Mouse (Mus musculus) thymus, adult 2 months (tissue): Measurements from ENCODE around the gene Fcrlb.

Experiments used
- CTCF ChIP-seq: fragments of 200-500 bp; IDR thresholded peaks from 2 replicates; pipeline ENCODE4 v1.5.1; 2012; ENCODE audit warnings: mild to moderate bottlenecking, control low read depth, low read length, moderate library complexity, borderline replicate concordance; ENCODE audit not compliant: control insufficient read depth, poor library complexity, insufficient read depth; ENCODE audit errors: extremely low read depth
- POLR2A ChIP-seq: fragments of 200-500 bp; IDR thresholded peaks from 2 replicates; pipeline ENCODE4 v1.6.1; 2012; ENCODE audit warnings: mild to moderate bottlenecking, low read length, control low read depth, moderate library complexity; ENCODE audit not compliant: control insufficient read depth, poor library complexity, insufficient read depth; ENCODE audit errors: extremely low read depth

DNA sequence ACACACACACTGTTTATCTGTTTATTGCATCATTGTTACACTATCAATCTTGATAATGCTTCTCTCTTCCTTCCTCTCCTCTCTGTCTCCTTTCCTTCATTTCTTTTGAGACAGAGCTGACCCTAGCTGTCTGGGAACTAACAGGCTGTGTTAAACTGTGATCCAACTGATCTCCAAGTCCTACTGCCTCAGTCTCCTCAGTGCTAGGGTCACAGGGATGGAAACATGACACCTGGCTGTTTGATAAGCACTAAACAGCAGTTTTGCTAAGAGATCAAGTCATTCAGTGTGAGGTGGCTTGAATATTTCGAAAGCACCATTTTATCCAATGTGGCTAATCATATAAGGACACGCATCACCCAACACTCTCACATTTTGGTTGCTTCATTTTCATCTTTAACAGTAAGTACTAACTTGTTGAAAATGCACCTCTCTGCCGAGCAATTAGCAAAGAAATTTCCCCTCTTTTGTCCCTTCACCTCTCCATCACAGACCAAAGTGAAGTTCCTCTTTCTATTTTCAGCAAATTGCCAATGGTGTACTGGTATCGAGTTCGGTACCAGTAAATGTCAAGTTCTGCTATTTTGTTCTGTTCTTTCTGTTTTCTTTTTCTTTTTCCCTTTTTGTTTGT, 16.0 kb downstream of the Fcrlb start:
- TF ChIP-seq CTCF (no peak), POLR2A (no peak)
